Mouse (Mus musculus): ENCODE data around the gene Ccnyl1.

- TF ChIP-seq POLR2A (IDR thresholded peaks at IDR 0.05; ENCODE audit: low read depth, low read length) (no peak), CTCF (conservative IDR thresholded peaks at IDR 0.05; ENCODE audit: insufficient read depth, insufficient read length, low read depth, low read length) (no peak; the same call in 1 of the 2 replicates)
Observed at GRCm38 (mm10) chr1:64701780-64702179, 11.5 kb downstream of the Ccnyl1 start.

Measured in kidney, adult 2 months (tissue).